10 mouse cellular contexts compared by ENCODE assay signal in the genomic region with DNA sequence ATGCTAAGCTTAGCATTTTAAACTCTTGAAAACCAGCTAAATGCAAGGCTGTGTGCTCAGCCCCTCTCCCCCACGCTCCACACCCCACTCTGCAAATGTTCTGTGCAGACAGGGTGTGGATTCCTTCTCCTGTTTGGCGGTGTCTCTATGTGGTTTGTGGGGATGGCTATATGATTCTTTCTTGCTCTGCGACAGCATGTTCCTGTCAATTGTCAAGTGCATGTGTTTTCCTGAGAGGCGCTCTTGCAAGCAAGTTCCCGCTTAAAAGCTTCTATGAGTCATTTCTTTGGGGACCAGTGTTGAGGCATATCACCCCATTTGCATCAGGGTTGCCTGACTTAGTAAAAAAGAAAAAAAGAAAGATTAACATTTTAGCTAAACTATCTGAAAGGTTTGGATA.
A peak's percentile ranks its signal among the peaks of the same experiment; 100 is the strongest.
DNase-seq lines count a peak whose midpoint lies in the region; ATAC-seq and TF ChIP-seq lines count a peak whose summit lies in the region.
"Had no signal": no experiment of that assay in that cellular context is flagged by ENCODE, and none has a peak within 500 bp of the region (broad histone marks: within the 10 kb centered on the region; RNA-seq: fewer than 3 reads in every experiment).

No protein-coding gene starts in this region.

- ATAC-seq in intestine, embryonic 16.5 days: 0 out of 2 replicates have a peak, but pooled peaks have one; percentile 21
- no peak for ATAC-seq in intestine, postnatal 0 days
- no peak for ATAC-seq in liver, embryonic 11.5 days (replicated peaks; ENCODE audit: low FRiP score)
- ATAC-seq in kidney, embryonic 15.5 days (replicated peaks; ENCODE audit: low FRiP score): no peak

- peak; percentile 16 to 30 for DNase-seq in B cell, adult 2 months
- DNase-seq in CH12.LX (ENCODE audit: extremely low read depth): peak; percentile 85
- DNase-seq in splenic B cell, adult 2 months (ENCODE audit: low read depth, low spot score): peak; percentile 34
- DNase-seq in liver, embryonic 11.5 days (ENCODE audit: low spot score): no peak
- no peak for DNase-seq in urinary bladder, postnatal 25 days (ENCODE audit: low spot score)
- DNase-seq: gastrocnemius, postnatal 14 days had no signal

- dilution Hi-C loops in CH12.LX (cut with MboI; ENCODE audit: extremely low pct_ligation_motif_present, extremely low pct_unique_long_range_greater_than_20kb, low sequenced_read_pairs): no loop called here

- WGBS in intestine, embryonic 16.5 days: 53% methylated on average over 5 of the region's 5 CpGs
- WGBS in intestine, postnatal 0 days: 70% methylated on average over 5 of the region's 5 CpGs
- 70% methylated on average over 5 of the region's 5 CpGs for WGBS in liver, embryonic 11.5 days
- 54% methylated on average over 5 of the region's 5 CpGs for WGBS in kidney, embryonic 15.5 days

- peak; percentile 73 for TF ChIP-seq RAD21 in CH12.LX (IDR thresholded peaks at IDR 0.05; ENCODE audit: low read depth, low read length)

- no peak for TF ChIP-seq CTCF in intestine, postnatal 0 days (IDR thresholded peaks at IDR 0.05; ENCODE audit: low read depth)
- peak in 1 of 2 experiments; percentile 66; a peak in 2 of 4 replicates for TF ChIP-seq CTCF in CH12.LX (conservative IDR thresholded peaks at IDR 0.05 in 1 of 2, IDR thresholded peaks at IDR 0.05 in 1 of 2; ENCODE audit: low read depth in 2 of 2, low read length in 2 of 2)

- H3K36me3 ChIP-seq in intestine, embryonic 16.5 days (ENCODE audit: control insufficient read depth, insufficient read depth, low read length): no peaks in the 10 kb centered on the region
- no peaks in the 10 kb centered on the region for H3K36me3 ChIP-seq in intestine, postnatal 0 days (ENCODE audit: control insufficient read depth, insufficient read depth)
- no peaks in the 10 kb centered on the region for H3K36me3 ChIP-seq in CH12.LX (replicated peaks in 1 of 2; ENCODE audit: control insufficient read depth in 1 of 2, insufficient read depth in 1 of 2, low read length in 1 of 2)
- no peaks in the 10 kb centered on the region for H3K36me3 ChIP-seq in splenic B cell, adult 2 months (ENCODE audit: control insufficient read depth, insufficient read depth, low read length, poor library complexity, severe bottlenecking)
- no peaks in the 10 kb centered on the region for H3K36me3 ChIP-seq in liver, embryonic 11.5 days (ENCODE audit: control insufficient read depth, insufficient read depth, low read length)
- no peaks in the 10 kb centered on the region for H3K36me3 ChIP-seq in kidney, embryonic 15.5 days
- H3K36me3 ChIP-seq: heart, embryonic 13.5 days had no signal

- H3K9ac ChIP-seq in intestine, embryonic 16.5 days (ENCODE audit: low read depth, low read length): no peak overlapping the region
- no peak overlapping the region for H3K9ac ChIP-seq in intestine, postnatal 0 days (ENCODE audit: low read depth, low read length)
- H3K9ac ChIP-seq in CH12.LX (ENCODE audit: insufficient read depth, low read depth): peak overlapping the region; percentile 18; the same call in 1 of the 2 replicates
- no peak overlapping the region for H3K9ac ChIP-seq in liver, embryonic 11.5 days (ENCODE audit: low read depth, low read length)
- no peak overlapping the region for H3K9ac ChIP-seq in kidney, embryonic 15.5 days
- H3K9ac ChIP-seq: heart, embryonic 13.5 days had no signal

- H3K79me2 ChIP-seq in CH12.LX (replicated peaks; ENCODE audit: control insufficient read depth, extremely low read depth, insufficient read depth, poor library complexity, severe bottlenecking): no peaks in the 10 kb centered on the region

- TF ChIP-seq EP300 in CH12.LX (IDR thresholded peaks at IDR 0.05; ENCODE audit: low read length): peak; percentile 73

- no peak overlapping the region for H3K4me2 ChIP-seq in intestine, embryonic 16.5 days (ENCODE audit: low read depth, low read length)
- no peak overlapping the region for H3K4me2 ChIP-seq in intestine, postnatal 0 days (replicated peaks; ENCODE audit: low read depth)
- peak overlapping the region; percentile 70; the same call in 1 of the 2 replicates for H3K4me2 ChIP-seq in CH12.LX (ENCODE audit: insufficient read depth, low read depth, poor library complexity, severe bottlenecking)
- H3K4me2 ChIP-seq in liver, embryonic 11.5 days: no peak overlapping the region
- no peak overlapping the region for H3K4me2 ChIP-seq in kidney, embryonic 15.5 days

- H3K27ac ChIP-seq in intestine, embryonic 16.5 days (ENCODE audit: low read length): no peak overlapping the region
- no peak overlapping the region for H3K27ac ChIP-seq in intestine, postnatal 0 days (ENCODE audit: low read depth, low read length)
- peak overlapping the region; percentile 96 for H3K27ac ChIP-seq in CH12.LX (ENCODE audit: insufficient read depth, low read depth)
- no peak overlapping the region for H3K27ac ChIP-seq in liver, embryonic 11.5 days (ENCODE audit: low read depth, low read length)
- H3K27ac ChIP-seq in kidney, embryonic 15.5 days: no peak overlapping the region
- H3K27ac ChIP-seq: heart, embryonic 13.5 days had no signal

- no peaks in the 10 kb centered on the region for H3K9me3 ChIP-seq in intestine, embryonic 16.5 days (ENCODE audit: control insufficient read depth, low read length)
- no peaks in the 10 kb centered on the region for H3K9me3 ChIP-seq in intestine, postnatal 0 days (ENCODE audit: control insufficient read depth)
- H3K9me3 ChIP-seq in CH12.LX (replicated peaks; ENCODE audit: low read length): no peaks in the 10 kb centered on the region
- no peaks in the 10 kb centered on the region for H3K9me3 ChIP-seq in liver, embryonic 11.5 days (ENCODE audit: control insufficient read depth, low read length)
- H3K9me3 ChIP-seq in kidney, embryonic 15.5 days (replicated peaks): no peaks in the 10 kb centered on the region
- H3K9me3 ChIP-seq: heart, embryonic 13.5 days had no signal

- TF ChIP-seq POLR2A in CH12.LX (IDR thresholded peaks at IDR 0.05; ENCODE audit: low read depth, low read length): peak; percentile 29

- in situ Hi-C loops in CH12.LX (cut with MboI; ENCODE audit: low pct_ligation_motif_present, low pct_unique_long_range_greater_than_20kb, low sequenced_read_pairs): loop anchor here (5.0 to 25.0 kb wide), 3 partner anchors 102 to 402 kb away; a partner anchor contains a TSS

- no peak overlapping the region for H3K4me3 ChIP-seq in intestine, embryonic 16.5 days (ENCODE audit: low read length)
- H3K4me3 ChIP-seq in intestine, postnatal 0 days (ENCODE audit: low read depth, low read length): no peak overlapping the region
- H3K4me3 ChIP-seq in CH12.LX (replicated peaks in 1 of 3; ENCODE audit: low read depth in 2 of 3, low read length in 2 of 3, poor library complexity in 1 of 3): peak overlapping the region in 1 of 3 experiments; percentile 24
- H3K4me3 ChIP-seq in liver, embryonic 11.5 days (ENCODE audit: low read depth, low read length): no peak overlapping the region
- H3K4me3 ChIP-seq in kidney, embryonic 15.5 days (replicated peaks): no peak overlapping the region

- no peaks in the 10 kb centered on the region for H3K27me3 ChIP-seq in intestine, embryonic 16.5 days (replicated peaks; ENCODE audit: control insufficient read depth, insufficient read depth, low read length)
- H3K27me3 ChIP-seq in intestine, postnatal 0 days (replicated peaks; ENCODE audit: control insufficient read depth, insufficient read depth, low read length): no peaks in the 10 kb centered on the region
- H3K27me3 ChIP-seq in CH12.LX (replicated peaks): no peaks in the 10 kb centered on the region
- no peaks in the 10 kb centered on the region for H3K27me3 ChIP-seq in splenic B cell, adult 2 months (ENCODE audit: control insufficient read depth, insufficient read depth, low read length, poor library complexity, severe bottlenecking)
- H3K27me3 ChIP-seq in liver, embryonic 11.5 days (replicated peaks; ENCODE audit: control insufficient read depth, insufficient read depth, low read length): no peaks in the 10 kb centered on the region
- no peaks in the 10 kb centered on the region for H3K27me3 ChIP-seq in kidney, embryonic 15.5 days
- H3K27me3 ChIP-seq: heart, embryonic 13.5 days had no signal

- H3K4me1 ChIP-seq in intestine, embryonic 16.5 days (ENCODE audit: control insufficient read depth, insufficient read depth, low read length): 0 out of 2 replicates have a peak, but pooled peaks cover 6% of the 10 kb centered on the region
- H3K4me1 ChIP-seq in intestine, postnatal 0 days (replicated peaks; ENCODE audit: control insufficient read depth, insufficient read depth, low read length): no peaks in the 10 kb centered on the region
- peaks cover 10 to 50% of the 10 kb centered on the region in 2 experiments for H3K4me1 ChIP-seq in CH12.LX (ENCODE audit: control insufficient read depth in 1 of 2, insufficient read depth in 2 of 2)
- H3K4me1 ChIP-seq in liver, embryonic 11.5 days (replicated peaks; ENCODE audit: control insufficient read depth, insufficient read depth, low read length): peaks cover 10% of the 10 kb centered on the region; the same call in 1 of the 2 replicates
- no peaks in the 10 kb centered on the region for H3K4me1 ChIP-seq in kidney, embryonic 15.5 days

TF ChIP-seq in CH12.LX, 34 proteins besides CTCF, POLR2A, EP300 and RAD21 (continues in another document):
- no peak for TF ChIP-seq USF2 (conservative IDR thresholded peaks at IDR 0.05; ENCODE audit: low read depth, low read length)
- peak; percentile 89 for TF ChIP-seq ETS1 (conservative IDR thresholded peaks at IDR 0.05; ENCODE audit: low read depth, low read length)
- TF ChIP-seq IRF4 (IDR thresholded peaks at IDR 0.05; ENCODE audit: low read depth, low read length): peak; percentile 89
- TF ChIP-seq ELF1 (IDR thresholded peaks at IDR 0.05; ENCODE audit: low read depth, low read length): no peak
- TF ChIP-seq JUN (IDR thresholded peaks at IDR 0.05; ENCODE audit: insufficient read depth, low read depth, low read length): peak; percentile 88
- TF ChIP-seq ZNF384 (IDR thresholded peaks at IDR 0.05; ENCODE audit: low read depth, low read length): peak; percentile 74
- TF ChIP-seq KAT2A (IDR thresholded peaks at IDR 0.05; ENCODE audit: insufficient replicate concordance, low read length): 0 out of 2 replicates have a peak, but pooled peaks have one; percentile 58
- TF ChIP-seq MAX (IDR thresholded peaks at IDR 0.05; ENCODE audit: low read length): peak; percentile 97
- TF ChIP-seq MXI1 (IDR thresholded peaks at IDR 0.05; ENCODE audit: low read depth, low read length): peak; percentile 89
- TF ChIP-seq SIN3A (IDR thresholded peaks at IDR 0.05; ENCODE audit: low read length): peak; percentile 89
- no peak for TF ChIP-seq PAX5 (IDR thresholded peaks at IDR 0.05; ENCODE audit: low read length)
- no peak for TF ChIP-seq POLR2AphosphoS2 (IDR thresholded peaks at IDR 0.05; ENCODE audit: low read depth, low read length)
- no peak for TF ChIP-seq RCOR1 (conservative IDR thresholded peaks at IDR 0.05; ENCODE audit: low read depth, low read length)
- TF ChIP-seq ZC3H11A (IDR thresholded peaks at IDR 0.05; ENCODE audit: low read depth, low read length): peak; percentile 24; the same call in 1 of the 2 replicates
- 0 out of 2 replicates have a peak, but pooled peaks have one; percentile 28 for TF ChIP-seq HCFC1 (IDR thresholded peaks at IDR 0.05; ENCODE audit: low read depth, low read length)
- TF ChIP-seq TCF12 (IDR thresholded peaks at IDR 0.05; ENCODE audit: low read depth, low read length): peak; percentile 72

Comparison
In these comparisons a context has a peak if more than half of its experiments do, and no peak if none do; other contexts are left out.
1. DNase-seq: peak in B cell, adult 2 months (2 of 2), CH12.LX (single experiment) and splenic B cell, adult 2 months (single experiment); none in liver, embryonic 11.5 days (single experiment) and urinary bladder, postnatal 25 days (single experiment).